Mouse (Mus musculus) embryo, embryonic 11.5 days (tissue): Measurements from ENCODE around the gene Sh2b3.
A peak's percentile ranks its signal among the peaks of the same experiment; 100 is the strongest.
"Not testable (repeated sequence)": the region's sequence is repeated elsewhere in the genome, so short reads cannot be mapped to it uniquely, and the experiment has no call there.

Source experiments
- DNase-seq: peaks from one replicate; pipeline ENCODE4 v3.0.0-alpha.2; 2012; ENCODE audit warnings: low read depth, low spot score

Sh2b3 gene

GRCm38 (mm10) chr5:121837441-121838340 lies at the start of gene Sh2b3:
Gene Sh2b3 (minus strand): TSS chr5:121837646.
- DNase-seq: no peak

DNA sequence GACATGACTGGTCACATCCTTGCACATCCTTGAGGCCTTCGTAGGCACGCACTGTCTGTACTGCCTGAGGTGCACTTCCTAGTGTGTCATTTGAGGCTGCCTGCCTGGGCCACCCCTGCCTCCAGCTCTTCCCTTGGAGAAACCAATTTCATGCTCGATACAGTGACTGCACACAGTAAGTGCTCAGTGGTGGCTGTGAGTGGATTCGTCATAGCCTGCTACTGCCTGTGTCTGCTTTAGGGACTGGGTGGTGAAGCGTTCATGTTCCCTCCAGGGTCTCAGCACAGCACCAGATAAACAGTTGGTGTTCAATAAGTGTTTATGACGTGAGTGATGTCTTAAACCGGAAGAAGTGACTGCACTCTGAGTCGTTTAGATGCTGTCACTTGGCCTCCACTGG lies 45.9 kb upstream of the Sh2b3 start:
- DNase-seq: no peak

GRCm38 (mm10) chr5:121879211-121879610 lies 41.8 kb upstream of the Sh2b3 start:
- DNase-seq: no peak

DNA sequence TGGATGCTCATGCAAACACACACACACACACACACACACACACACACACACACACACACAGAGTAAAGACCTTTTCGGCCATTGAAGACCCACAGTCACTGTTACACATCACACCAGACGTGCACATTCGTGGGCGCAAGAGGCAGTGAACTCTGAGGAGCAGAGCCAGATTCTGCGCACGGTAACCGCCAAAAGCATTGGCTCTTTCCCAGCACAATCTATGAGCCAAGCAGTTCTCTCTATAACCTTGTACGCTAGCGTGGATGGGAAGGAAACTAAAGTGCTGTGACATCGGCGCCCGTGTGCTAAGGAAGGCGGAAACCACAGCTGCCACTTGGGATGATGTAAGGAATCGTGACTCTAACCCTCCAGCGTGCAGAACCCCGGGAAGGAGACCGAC lies 41.3 kb upstream of the Sh2b3 start:
- no peak for DNase-seq

DNA sequence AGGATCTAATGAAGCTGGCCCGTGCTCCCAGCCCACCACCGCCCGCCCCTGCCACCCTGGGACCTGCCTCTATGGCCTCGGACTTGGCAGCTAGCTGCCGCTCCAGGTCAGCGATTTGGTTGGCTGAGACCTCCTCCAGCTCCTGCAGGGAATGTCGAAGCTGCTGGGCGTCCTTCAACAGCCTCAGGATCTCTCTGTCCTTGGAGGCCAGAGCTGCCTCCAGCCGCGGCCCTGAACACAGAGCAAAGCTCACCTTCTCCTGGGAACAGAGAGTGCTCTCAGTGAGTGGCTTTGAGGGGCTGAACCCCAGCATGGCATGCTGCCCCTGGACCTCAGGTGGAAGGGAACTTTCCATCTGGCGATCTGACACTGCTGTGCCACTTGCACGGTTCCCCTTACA lies 39.5 kb upstream of the Sh2b3 start:
- DNase-seq: no peak

- DNase-seq: no peak
Observed at GRCm38 (mm10) chr5:121875041-121875440, 37.6 kb upstream of the Sh2b3 start.

DNA sequence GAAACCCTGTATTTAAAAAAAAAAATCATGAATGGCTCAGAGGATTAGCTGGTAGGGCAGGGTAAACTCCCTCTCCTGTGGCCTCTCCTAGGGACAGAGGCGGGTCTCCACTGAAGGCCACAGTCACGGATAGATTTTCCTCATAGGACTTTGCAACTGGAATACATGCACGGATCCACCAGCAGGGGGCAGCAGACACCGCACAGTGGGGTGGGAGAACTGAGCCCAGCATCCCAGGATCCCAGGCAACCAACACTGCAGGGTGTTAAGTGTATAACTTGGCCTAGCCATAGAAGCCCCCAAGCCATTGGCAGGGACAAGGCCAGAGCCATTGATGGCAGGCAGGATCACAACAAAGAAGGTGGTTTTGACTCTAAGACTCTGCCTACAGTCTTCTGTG lies 34.7 kb upstream of the Sh2b3 start:
- DNase-seq: peak; percentile 74

GRCm38 (mm10) chr5:121871515-121872030 lies 34.1 kb upstream of the Sh2b3 start:
- no peak for DNase-seq

DNA sequence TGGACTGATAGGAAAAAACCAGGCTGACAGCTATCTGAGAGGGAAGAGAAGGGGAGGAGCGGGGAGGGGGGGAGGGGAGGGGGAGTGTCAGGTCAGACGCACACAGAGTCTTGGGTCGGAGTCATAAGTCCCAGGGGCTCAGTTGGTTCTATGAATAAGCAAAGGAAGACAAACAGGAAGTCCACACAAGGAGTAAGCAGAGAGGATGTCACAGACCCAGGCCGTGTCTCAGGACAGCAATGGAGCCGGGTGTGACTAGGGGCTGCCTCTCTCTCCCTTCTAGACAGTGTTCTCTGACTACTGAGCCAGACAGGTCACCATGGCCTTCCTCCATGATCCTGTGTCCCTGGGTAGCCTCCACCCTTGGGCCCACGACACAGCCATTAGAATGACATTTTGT lies 33.4 kb upstream of the Sh2b3 start:
- no peak for DNase-seq

DNA sequence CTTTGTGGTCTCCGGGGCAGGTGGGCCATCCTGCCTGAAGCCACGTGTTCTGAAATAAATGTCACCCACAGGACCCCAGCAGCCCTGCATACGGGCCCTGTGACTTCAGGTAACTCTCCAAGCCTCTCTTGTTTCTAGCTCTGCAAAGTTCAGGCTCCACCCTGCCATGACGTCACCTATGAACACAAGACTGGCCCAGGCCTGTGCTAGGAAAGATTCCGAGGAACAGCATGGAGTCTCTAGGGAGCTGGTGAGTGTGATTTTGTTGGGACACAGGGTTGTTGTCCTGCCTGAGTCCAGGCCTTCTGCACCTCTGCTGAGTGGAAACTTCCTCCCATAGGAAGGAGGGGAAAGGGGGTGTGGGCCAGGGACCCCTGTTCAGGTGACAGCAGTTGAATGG lies 30.5 kb upstream of the Sh2b3 start:
- DNase-seq: no peak

DNA sequence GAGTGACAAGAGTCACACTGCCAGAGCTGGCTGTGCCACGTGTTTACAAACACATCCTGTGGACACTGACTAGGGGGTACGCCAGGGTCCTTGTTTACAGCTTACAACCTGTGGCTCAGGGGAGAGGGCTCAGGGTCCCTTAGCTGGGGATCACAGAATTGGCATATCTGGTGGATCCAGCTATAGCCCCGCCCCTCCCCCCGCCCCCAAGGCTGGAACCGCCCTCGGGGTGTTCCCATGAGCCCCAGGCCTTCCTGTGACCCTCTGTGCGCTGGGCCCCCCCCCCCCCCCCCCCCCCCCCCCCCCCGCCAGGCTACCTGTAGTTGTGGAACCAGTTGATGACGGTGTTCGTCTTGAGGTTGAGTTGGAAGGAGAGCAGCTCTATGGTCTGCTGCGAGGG lies 26.9 kb upstream of the Sh2b3 start:
- DNase-seq: no peak

- no peak for DNase-seq
Observed at GRCm38 (mm10) chr5:121861964-121862363, 24.5 kb upstream of the Sh2b3 start.

GRCm38 (mm10) chr5:121858427-121858826 lies 21.0 kb upstream of the Sh2b3 start:
- no peak for DNase-seq

GRCm38 (mm10) chr5:121856740-121857139 lies 19.3 kb upstream of the Sh2b3 start:
- no peak for DNase-seq

DNA sequence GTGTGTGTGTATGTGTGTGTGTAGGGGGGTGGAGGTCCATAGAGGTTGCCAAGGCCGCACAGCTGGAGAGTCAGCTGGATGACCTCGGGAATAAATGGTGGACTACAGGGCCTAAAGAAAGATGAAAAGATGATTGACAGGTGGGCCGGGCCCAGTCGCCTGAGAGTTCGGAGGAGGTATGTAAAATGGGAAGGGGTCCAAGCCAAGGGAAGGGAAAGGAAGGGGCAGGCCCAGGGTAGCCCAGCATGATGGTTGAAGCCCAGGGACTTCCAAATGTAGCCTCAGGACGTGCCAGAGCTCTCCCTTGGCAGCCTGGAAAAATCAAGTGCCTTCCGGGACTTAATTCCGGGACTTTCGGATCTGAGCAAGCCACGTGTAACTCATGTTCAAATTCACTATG lies 17.3 kb upstream of the Sh2b3 start:
- DNase-seq: no peak

GRCm38 (mm10) chr5:121853368-121854051 lies 16.1 kb upstream of the Sh2b3 start:
- no peak for DNase-seq

DNA sequence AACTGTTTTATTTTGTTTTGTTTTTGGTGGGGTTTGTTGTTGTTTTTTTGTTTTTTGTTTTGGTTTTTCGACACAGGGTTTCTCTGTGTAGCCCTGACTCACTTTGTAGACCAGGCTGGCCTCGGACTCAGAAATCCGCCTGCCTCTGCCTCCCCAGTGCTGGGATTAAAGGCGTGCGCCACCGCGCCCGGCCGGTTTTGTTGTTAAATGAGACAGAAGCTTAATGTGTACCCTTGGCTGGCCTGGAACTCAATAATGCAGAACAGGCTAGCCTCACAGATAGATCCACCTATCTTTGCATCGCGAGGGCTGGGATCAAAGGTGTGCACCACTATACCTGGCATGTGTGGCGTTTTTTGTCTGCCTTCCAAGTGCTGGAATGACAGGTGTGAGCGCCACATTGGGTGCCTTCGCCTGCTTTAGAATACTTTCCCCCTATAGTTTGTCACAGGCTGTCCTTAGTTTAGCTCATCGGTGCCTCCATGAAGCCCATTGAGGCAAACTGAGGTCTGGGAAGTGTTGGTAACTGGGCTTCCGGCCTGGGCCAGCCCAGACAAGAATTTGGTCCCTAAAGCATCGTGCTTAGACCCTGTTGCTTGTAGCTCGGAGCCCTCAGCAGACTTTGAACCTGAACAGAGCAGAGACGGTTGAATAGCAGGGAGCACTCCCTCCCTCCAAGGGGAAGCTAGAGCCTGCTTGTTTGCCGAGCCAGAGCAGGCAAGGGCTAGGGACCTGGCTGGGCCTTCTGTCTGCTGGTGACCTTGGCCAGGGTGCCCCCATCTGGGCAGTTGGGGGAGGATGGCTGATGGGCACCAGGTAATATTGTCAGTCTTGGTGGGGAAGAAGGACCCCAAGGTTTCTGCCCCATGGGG lies 12.3 kb upstream of the Sh2b3 start:
- no peak for DNase-seq

- peak; percentile 93 for DNase-seq
Observed at GRCm38 (mm10) chr5:121848743-121849142, 11.3 kb upstream of the Sh2b3 start, which contains the start of gene Pheta1. Gene Pheta1 (plus strand): TSS chr5:121848984.

GRCm38 (mm10) chr5:121848035-121848519 lies 10.6 kb upstream of the Sh2b3 start:
- no peak for DNase-seq

DNA sequence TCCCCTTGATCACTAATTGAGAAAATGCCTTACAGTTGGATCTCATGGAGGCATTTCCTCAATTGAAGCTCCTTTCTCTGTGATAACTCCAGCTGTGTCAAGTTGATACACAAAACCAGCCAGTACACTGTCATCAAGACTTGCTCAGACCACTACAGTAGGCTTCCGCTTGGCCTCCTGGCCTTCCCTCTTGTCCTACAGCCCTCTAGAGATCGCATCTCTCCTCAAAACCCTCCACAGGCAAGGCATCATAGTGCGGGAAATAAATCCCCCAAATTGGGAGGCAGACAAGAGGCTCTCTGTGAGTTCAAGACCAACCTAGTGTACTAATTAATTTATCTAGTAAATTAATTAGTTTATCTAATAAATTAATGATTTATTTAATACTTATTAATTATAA lies 9.8 kb upstream of the Sh2b3 start:
- DNase-seq: not testable (repeated sequence)

DNA sequence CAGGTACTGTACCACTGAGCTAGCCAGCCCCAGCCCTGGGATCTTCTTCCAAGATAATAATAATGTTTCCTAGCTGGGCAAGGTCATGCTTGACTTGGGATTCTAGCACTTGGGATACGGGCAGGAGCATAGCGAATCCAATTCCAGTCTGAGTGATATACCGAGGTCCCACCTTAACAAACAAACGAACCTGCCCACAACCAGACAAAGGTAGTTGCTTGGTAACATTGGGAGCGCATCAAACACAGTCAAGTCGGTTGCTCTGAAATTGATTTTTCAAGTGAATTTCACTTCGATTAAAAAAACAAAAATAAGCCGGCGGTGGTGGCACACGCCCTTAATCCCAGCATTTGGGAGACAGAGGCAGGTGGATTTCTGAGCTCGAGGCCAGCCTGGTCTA lies 8.9 kb upstream of the Sh2b3 start:
- no peak for DNase-seq

DNA sequence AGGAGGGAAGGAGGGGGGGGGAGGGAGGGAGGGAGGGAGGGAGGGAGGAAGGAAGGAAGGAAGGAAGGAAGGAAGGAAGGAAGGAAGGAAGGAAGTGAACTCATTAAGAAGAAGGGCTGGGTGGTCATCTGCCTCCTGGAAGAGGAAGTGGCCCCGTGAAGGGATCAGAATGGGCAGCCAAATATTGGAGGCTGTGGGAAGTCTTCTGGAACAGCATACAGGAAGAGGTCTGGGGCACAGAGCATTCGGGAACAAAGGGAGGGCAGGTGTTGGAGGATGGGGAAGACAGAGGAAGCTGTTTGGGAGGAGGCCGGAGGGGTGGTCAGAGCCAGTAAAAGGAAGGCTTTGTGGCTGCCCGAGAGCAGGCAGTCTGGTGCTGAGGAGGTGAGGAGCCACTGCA lies 7.9 kb upstream of the Sh2b3 start:
- no peak for DNase-seq
